ENCODE assay signal across 9 mouse cellular contexts in the genomic region with DNA sequence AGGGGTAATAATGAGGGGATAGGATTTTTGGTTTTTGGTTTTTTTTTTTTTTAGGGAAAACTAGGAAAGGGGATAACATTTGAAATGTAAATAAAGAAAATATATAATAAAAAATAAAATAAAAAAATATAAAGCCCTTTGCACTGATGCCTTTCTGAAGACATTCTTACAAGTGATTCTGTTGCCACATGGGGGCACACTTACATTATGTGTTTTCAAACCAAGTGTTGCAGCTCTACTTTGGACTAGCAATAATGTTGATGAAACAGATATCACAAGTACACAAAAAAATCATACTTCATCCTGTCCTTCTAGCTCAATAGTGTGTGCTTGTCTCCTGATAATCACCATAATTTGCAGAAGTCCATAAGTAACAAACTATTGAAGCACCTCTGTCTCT.
DNase-seq lines count a peak whose midpoint lies in the region; ATAC-seq and TF ChIP-seq lines count a peak whose summit lies in the region.
"Had no signal": no experiment of that assay in that cellular context is flagged by ENCODE, and none has a peak within 500 bp of the region (broad histone marks: within the 10 kb centered on the region; RNA-seq: fewer than 3 reads in every experiment).

No protein-coding gene starts in this region.

- no peaks in the 10 kb centered on the region for H3K4me1 ChIP-seq in hindbrain, embryonic 14.5 days (replicated peaks; ENCODE audit: control insufficient read depth, insufficient read depth, low read length)
- no peaks in the 10 kb centered on the region for H3K4me1 ChIP-seq in hindbrain, embryonic 10.5 days (replicated peaks)
- H3K4me1 ChIP-seq in lung, adult 2 months (ENCODE audit: control insufficient read depth, insufficient read depth, low read length), result no peaks in the 10 kb centered on the region; the same call in 1 of the 2 replicates
- H3K4me1 ChIP-seq: liver, embryonic 15.5 days had no signal

- no peaks in the 10 kb centered on the region for H3K36me3 ChIP-seq in hindbrain, embryonic 14.5 days (replicated peaks; ENCODE audit: control insufficient read depth, insufficient read depth)
- no peaks in the 10 kb centered on the region for H3K36me3 ChIP-seq in hindbrain, embryonic 10.5 days
- H3K36me3 ChIP-seq: liver, embryonic 15.5 days had no signal

- ATAC-seq in hindbrain, embryonic 14.5 days (ENCODE audit: low FRiP score), result no peak

- no peak overlapping the region for H3K4me3 ChIP-seq in hindbrain, embryonic 14.5 days (replicated peaks; ENCODE audit: low read length)
- no peak overlapping the region for H3K4me3 ChIP-seq in hindbrain, embryonic 10.5 days
- H3K4me3 ChIP-seq in lung, adult 2 months (replicated peaks; ENCODE audit: extremely low read depth, low read depth, low read length), result no peak overlapping the region
- H3K4me3 ChIP-seq: erythroblast, embryonic 14.5 days; liver, embryonic 15.5 days had no signal

- peak; percentile 59 for DNase-seq in hindbrain, embryonic 14.5 days (ENCODE audit: low spot score)
- no peak for DNase-seq in hindbrain, embryonic 10.5 days (ENCODE audit: low spot score)
- peak; percentile 39 for DNase-seq in lung, postnatal 14 days
- DNase-seq in lung, adult 2 months, result no peak
- DNase-seq in embryo, embryonic 10.5 days (ENCODE audit: low spot score), result peak; percentile 22
- DNase-seq in right cerebral cortex, postnatal 4 days, result peak; percentile 32
- DNase-seq in retina, embryonic 14.5 days (ENCODE audit: low spot score), result no peak

- no peaks in the 10 kb centered on the region for H3K9me3 ChIP-seq in hindbrain, embryonic 14.5 days (ENCODE audit: control insufficient read depth, low read length)
- no peaks in the 10 kb centered on the region for H3K9me3 ChIP-seq in hindbrain, embryonic 10.5 days
- H3K9me3 ChIP-seq: liver, embryonic 15.5 days had no signal

- H3K4me2 ChIP-seq in hindbrain, embryonic 14.5 days (replicated peaks), result no peak overlapping the region
- H3K4me2 ChIP-seq: liver, embryonic 15.5 days had no signal

- TF ChIP-seq POLR2A in lung, adult 2 months (IDR thresholded peaks at IDR 0.05; ENCODE audit: borderline replicate concordance, extremely low read depth, low read depth, low read length), result no peak

- no peaks in the 10 kb centered on the region for H3K27me3 ChIP-seq in hindbrain, embryonic 14.5 days (ENCODE audit: control insufficient read depth, insufficient read depth, low read length)
- no peaks in the 10 kb centered on the region for H3K27me3 ChIP-seq in hindbrain, embryonic 10.5 days (ENCODE audit: insufficient read depth, poor library complexity, severe bottlenecking)
- H3K27me3 ChIP-seq: liver, embryonic 15.5 days had no signal

- H3K27ac ChIP-seq in hindbrain, embryonic 14.5 days, result no peak overlapping the region
- no peak overlapping the region for H3K27ac ChIP-seq in hindbrain, embryonic 10.5 days
- H3K27ac ChIP-seq: liver, embryonic 15.5 days had no signal

- no peak; the same call in 1 of the 2 replicates for TF ChIP-seq CTCF in lung, adult 2 months (IDR thresholded peaks at IDR 0.05; ENCODE audit: insufficient read depth, low read length)

- no peak overlapping the region for H3K9ac ChIP-seq in hindbrain, embryonic 14.5 days
- H3K9ac ChIP-seq: liver, embryonic 15.5 days had no signal

Comparison
In these comparisons a context has a peak if more than half of its experiments do, and no peak if none do; other contexts are left out.
1. DNase-seq: peak in hindbrain, embryonic 14.5 days (single experiment), lung, postnatal 14 days (single experiment), embryo, embryonic 10.5 days (single experiment) and right cerebral cortex, postnatal 4 days (single experiment); none in hindbrain, embryonic 10.5 days (single experiment), lung, adult 2 months (single experiment) and retina, embryonic 14.5 days (single experiment).